Mouse (Mus musculus): ENCODE measurements around the gene Defb6.

Defb6 gene

DNA sequence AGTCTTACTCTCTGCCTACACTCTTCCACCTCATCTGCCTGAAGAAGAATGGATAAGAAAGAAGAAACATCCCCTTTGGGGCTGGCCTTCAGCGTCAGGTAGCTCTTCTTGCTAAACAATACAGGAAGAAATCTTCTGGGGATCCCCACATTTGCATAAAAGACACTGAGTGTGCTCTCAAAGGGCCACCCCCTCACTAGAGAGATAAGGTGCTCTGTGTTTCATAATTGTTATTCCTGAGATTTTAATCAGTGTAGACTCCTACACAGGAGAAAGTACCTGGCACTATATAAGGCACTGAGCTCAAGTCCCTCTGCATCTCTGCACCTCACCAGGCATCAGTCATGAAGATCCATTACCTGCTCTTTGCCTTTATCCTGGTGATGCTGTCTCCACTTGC lies at the start of gene Defb6:
Defb6 (plus strand) TSS at position 318 of the 400 bp plus-strand sequence.
- DNase-seq, result no peak

DNA sequence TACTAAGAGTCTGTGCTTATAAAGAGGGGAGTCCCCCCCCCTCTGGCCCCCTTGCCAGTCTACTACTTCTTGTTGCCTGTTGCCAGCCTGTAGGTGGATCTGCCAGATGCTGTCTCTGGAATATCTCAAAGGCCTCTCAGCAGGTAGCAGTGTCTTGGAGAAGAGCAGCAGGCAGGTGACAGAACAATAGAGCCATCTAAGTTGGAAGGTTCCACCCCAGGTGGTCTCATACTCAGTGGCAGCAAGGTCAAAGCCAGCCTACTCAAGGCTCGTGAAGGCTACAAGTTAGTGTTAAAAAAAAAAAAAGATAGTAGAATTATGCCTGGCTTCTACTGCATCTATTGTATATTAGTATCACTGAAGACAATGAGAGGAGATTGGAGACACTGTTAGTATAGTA lies 12.8 kb downstream of the Defb6 start:
- no peak for DNase-seq

GRCm38 (mm10) chr8:19239616-19240015 lies 14.3 kb downstream of the Defb6 start, which contains the start of gene Defb46:
Gene Defb46 (plus strand): TSS chr8:19239916.
- DNase-seq, result no peak

DNA sequence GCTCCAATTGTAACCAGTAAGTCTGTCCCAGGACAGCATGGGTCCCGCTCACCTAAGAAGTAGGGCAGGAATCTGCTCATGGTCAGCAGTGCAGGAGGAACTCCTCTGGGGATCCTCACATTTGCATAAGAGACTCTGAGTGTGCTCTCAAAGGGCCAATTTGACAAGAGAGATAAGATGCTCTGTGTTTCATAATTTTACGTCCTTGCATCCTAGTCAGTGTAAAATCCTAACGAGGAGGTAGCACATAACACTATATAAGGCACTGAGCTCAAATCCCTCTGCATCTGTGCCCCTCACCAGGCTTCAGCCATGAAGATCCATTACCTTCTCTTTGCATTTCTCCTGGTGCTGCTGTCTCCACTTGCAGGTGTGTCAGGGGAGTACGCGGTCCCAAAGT lies 22.0 kb downstream of the Defb6 start, which contains the start of gene Defb5:
Defb5 (plus strand) TSS at position 301 of the 400 bp plus-strand sequence.
- no peak for DNase-seq

- no peak for DNase-seq
These were observed 32.9 kb downstream of the Defb6 start for GRCm38 (mm10) chr8:19258136-19258535.

- DNase-seq, result no peak
These were observed 34.4 kb downstream of the Defb6 start for GRCm38 (mm10) chr8:19259667-19260066.

Data from retina, postnatal 1 day (tissue).